Mouse (Mus musculus): ENCODE data around the gene Epha1.

DNA sequence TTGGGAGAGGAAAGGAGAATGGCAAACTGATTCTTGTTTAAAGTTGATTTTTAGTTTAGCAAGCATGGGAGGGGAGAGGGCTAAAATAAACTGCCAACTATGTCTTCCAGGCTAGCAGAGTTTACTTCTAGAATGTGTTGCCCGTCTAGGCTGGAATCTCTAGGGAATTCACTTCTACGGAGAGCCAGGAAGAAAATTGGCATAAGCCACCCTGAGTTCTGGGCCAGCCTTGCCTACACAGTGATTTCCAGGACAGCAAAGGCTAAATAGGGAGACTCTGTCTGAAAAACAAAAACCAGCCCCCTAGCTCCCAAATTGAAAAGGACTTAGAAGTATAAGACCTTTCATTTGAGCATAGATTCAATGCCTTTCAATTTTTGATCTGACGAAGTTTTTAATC, 6.5 kb upstream of the Epha1 start:
- TF ChIP-seq CTCF (conservative IDR thresholded peaks at IDR 0.05; ENCODE audit: low read length) (no peak), NANOG (IDR thresholded peaks at IDR 0.05; ENCODE audit: borderline replicate concordance, low read length) (no peak), POU5F1 (IDR thresholded peaks at IDR 0.05; ENCODE audit: borderline replicate concordance, low read length) (no peak)

All from E14TG2a.4 (cell line).